Mouse (Mus musculus): ENCODE data around the gene Usp36. TPM values are rescaled to one million over a fixed set of nuclear protein-coding genes. Genes with fewer than 3 reads are reported as not detected.
A peak's percentile ranks its signal among the peaks of the same experiment; 100 is the strongest.

Gene Usp36
- total RNA-seq (2021) = 10 to 100 TPM; 12.0 to 14.5 TPM

DNA sequence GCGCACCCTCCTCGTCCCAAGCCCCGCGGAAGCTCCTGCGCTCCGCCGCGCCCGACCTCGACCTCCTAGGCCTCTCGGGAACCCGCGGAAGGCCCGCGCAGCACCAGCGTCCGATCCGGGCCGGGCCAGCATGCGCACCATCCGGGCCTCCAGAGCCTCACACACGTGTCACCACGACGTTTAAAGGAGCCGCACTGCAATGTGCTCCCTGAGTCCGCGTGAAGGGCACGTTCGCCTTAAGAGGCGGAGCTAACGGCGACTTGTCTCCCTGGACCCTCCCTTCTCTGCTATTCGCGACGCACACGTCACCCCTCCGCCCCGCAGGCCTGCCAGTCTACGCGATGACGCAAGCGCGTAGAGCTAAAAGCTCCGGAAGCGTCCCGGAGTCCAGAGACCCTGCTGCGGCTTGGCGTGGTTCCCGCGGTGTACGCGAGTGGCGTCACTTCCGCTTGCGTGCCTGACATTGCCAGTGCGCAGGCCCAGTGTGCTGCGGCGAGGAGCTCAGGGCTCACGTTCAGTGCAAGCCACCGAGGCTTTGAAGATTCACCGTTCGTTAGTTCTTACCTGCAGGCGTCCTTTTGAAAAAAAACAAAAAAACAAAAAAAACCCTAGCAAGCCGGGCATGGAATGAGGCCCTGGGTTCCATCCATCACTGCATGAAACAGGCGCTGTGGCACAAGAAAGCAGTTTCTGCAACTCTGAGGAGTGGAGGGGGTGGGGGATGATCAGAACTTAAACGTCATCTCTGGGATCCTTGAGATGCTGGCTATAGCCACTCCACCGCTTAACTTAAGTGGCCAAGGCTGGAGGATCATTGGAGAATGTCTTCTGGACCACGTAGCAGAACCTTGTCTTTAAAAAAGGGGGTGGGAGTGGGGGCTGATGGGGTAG, at the start of gene Usp36:
TSS of gene Usp36 (minus strand) at position 246 of the 891 bp plus-strand sequence.
- DNase-seq (ENCODE audit: low spot score) = peak; percentile 100
- intact Hi-C loops (cut with DNase I) = no loop called here

- no peak for DNase-seq (ENCODE audit: low spot score)
- intact Hi-C loops (cut with DNase I) = no loop called here
These were observed 47.6 kb upstream of the Usp36 start for GRCm38 (mm10) chr11:118337491-118338168.

- DNase-seq (ENCODE audit: low spot score) = no peak
- intact Hi-C loops (cut with DNase I) = no loop called here
These were observed 43.4 kb upstream of the Usp36 start for GRCm38 (mm10) chr11:118333431-118333830.

DNA sequence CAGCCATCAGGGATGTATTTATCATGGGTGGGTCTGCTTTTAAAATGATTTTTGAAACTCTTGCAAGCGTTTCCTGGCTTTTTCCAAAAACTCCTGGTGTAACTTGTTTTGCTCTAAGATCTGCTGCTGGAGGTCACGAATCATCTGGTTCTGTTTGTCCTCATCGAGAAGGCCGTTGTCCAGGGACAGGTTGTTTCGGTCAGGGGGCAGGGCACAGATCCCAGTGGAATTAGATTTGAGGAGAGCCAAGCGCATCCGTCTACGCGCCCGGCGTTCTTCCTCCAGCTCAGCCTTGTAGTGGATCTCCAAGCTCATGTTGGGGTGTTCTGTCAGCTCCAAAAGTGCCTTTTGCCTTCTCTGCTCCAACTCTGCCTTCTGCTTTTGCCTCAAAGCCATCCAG, 42.3 kb upstream of the Usp36 start:
- no peak for DNase-seq (ENCODE audit: low spot score)
- intact Hi-C loops (cut with DNase I) = no loop called here

GRCm38 (mm10) chr11:118330777-118331176, 40.7 kb upstream of the Usp36 start:
- DNase-seq (ENCODE audit: low spot score) = no peak
- intact Hi-C loops (cut with DNase I) = no loop called here

- intact Hi-C loops (cut with DNase I) = no loop called here
These were observed 40.3 kb upstream of the Usp36 start for GRCm38 (mm10) chr11:118330361-118330760.

DNA sequence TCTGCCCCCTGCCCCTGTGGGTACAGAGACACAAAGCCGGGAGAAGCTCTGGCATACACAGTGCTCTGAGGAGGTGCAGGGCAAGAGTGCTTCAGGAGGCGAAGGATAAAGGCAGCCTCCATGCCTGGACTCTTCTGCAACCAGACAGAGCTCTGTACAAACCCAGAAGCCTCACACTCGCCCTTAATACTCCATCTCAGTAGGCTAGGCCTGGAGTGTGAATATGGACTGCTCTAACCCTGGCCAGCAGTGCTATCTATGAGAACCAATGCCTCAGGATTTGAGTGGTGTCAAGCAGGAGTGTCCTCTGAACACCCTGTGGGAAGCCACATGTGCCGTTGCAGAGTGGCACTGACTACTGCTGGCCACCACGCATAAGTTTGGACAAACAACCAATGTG, 38.9 kb upstream of the Usp36 start:
- no peak for DNase-seq (ENCODE audit: low spot score)
- intact Hi-C loops (cut with DNase I) = no loop called here

More at GRCm38 (mm10) chr11:118330361-118330760, 40.3 kb upstream of the Usp36 start:
- no peak for DNase-seq (ENCODE audit: low spot score)

DNA sequence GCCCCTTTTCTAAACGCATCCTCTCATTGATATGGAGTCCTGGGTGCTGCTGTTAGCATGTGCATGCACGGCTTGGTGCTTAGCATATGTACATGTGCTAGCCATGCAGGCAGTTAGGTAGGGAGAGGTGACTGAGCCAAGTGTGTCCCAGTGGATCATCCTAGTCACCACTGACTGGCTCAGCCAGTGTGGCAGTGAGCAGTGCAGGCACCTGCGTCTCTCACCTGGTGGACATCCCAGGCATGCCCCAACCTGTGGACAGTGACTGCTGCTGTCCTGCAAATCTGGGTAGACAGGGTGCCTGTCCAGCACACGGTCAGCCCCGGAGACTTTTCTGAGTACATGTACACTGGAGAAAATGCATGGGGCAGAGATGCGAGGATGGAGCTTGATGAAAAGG, 38.5 kb upstream of the Usp36 start:
- no peak for DNase-seq (ENCODE audit: low spot score)
- intact Hi-C loops (cut with DNase I) = no loop called here

DNA sequence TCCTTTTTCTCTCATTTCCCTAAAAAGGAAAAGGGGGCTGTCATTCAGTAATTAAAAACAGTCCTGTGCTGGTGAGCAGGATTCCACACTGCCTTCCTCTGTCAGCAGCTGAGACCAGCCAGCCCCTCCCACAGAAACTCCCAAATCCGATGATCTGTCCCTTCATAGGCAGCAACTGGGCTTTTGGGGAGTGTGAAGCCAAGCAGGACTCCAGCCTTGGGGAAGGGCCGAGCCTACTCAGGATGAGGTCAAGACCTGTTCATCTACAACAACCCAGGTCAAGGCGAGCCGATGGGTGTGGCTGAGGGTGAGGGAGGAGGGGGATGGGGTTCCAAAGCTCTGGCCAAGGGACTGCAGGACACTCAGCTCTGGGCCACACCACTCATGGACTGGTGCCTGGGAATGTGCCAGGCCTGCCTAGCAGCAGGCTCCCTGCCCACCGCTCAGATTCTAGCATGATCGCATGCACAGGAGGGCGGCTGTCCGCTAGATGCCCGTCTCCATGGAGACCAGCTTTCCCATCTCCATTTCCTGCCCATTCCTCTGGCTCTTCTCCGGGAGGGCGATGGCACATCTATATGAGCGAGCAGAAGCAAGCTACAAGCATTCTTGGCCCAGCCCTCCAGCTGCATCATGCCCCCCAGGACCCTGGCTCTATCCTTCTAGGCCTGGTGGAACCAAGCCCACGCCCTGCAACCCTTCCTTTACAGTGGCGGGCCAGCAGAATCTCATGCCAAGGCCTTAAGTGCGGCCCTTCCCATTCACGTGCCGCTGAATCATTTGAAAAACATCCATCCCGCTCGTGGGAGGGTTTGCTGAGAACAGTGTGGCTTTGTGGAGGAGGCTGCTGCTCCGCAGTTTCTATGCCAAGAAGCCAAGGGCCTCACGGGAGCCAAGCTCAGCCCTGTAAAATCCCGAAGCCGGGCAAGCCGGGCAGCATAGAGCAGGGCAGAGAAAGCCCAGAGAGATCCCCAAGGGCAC, 37.2 kb upstream of the Usp36 start:
- peak; percentile 80 for DNase-seq (ENCODE audit: low spot score)
- intact Hi-C loops (cut with DNase I) = no loop called here

GRCm38 (mm10) chr11:118326491-118326890, 36.4 kb upstream of the Usp36 start:
- intact Hi-C loops (cut with DNase I) = no loop called here
- DNase-seq (ENCODE audit: low spot score) = no peak

DNA sequence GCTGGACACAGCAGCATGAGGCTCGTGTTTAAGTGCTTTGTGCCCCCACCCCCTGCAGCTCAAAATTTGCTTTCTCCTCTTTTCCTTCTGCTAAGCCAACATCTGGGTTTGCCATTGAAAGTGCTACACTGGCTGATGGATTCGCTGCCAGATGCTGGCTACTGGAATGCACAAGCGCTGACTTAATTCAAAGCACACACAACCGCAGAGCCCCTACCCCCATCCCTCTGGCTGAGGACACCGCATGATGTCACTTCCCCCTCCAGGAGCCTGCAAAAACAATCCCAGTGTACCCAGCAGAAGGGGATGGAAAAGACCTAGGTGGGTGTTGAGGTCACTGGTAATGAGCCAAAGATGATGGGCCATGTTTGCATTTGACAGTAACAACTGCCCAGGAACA, 34.5 kb upstream of the Usp36 start:
- DNase-seq (ENCODE audit: low spot score) = peak; percentile 49
- intact Hi-C loops (cut with DNase I) = no loop called here

GRCm38 (mm10) chr11:118323974-118324373, 33.9 kb upstream of the Usp36 start:
- intact Hi-C loops (cut with DNase I) = no loop called here

GRCm38 (mm10) chr11:118322647-118323046, 32.6 kb upstream of the Usp36 start:
- DNase-seq (ENCODE audit: low spot score) = no peak
- intact Hi-C loops (cut with DNase I) = no loop called here

More at GRCm38 (mm10) chr11:118323974-118324373, 33.9 kb upstream of the Usp36 start:
- DNase-seq (ENCODE audit: low spot score) = no peak

- DNase-seq (ENCODE audit: low spot score) = no peak
- intact Hi-C loops (cut with DNase I) = no loop called here
These were observed 31.9 kb upstream of the Usp36 start for GRCm38 (mm10) chr11:118321971-118322370.

DNA sequence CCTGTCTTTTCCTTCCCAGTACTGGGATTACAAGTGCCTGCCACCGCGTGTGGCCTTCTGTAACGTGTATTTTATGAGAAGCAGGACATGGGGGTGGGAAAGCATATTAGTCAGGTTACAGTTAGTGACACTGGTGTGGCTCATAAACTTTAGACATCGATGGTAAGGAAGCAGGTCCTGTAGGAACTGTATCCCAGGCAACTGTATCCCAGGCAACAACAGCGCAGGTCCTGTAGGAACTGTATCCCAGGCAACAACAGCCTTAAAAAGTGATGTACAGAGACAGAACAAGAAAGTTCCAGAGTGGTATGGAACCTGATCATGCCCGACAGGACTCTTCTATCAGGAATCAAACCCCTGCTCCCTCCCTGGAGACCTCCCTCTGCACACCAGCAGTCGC, 31.5 kb upstream of the Usp36 start:
- no peak for DNase-seq (ENCODE audit: low spot score)
- intact Hi-C loops (cut with DNase I) = no loop called here

- no peak for DNase-seq (ENCODE audit: low spot score)
- intact Hi-C loops (cut with DNase I) = no loop called here
These were observed 28.6 kb upstream of the Usp36 start for GRCm38 (mm10) chr11:118318678-118319077.

- no peak for DNase-seq (ENCODE audit: low spot score)
- intact Hi-C loops (cut with DNase I) = loop anchor here (1.0 kb wide), 2 partner anchors 38 to 62 kb away; partner anchors contain the start of gene Timp2
These were observed 27.1 kb upstream of the Usp36 start for GRCm38 (mm10) chr11:118317129-118317528.

DNA sequence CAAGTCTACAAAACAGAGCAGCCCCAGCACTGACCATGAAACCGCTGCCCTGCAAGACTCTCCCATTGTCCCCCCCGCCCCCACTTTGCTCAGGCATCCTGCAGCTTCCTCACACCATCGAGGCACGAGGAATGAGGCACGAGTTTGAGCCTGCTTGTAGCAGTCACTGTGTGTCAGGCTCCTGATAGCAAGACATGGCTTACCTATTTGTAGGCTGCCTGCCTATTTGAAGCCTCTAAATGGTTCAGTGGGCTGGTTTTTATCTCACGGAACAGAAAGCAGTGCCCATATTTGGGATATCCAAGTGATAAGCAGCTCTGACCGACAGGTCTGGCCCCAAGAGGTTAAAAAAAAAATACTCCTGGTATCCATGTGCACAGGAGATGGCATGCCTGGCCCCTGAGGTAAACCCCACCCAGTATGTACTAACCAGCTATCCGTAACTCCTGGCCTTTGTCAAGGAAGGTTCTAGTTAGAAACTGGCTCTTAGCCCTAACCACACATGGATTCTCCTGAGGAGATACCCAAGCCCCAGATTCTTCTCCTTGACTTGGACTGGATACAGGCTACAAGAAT, 26.3 kb upstream of the Usp36 start:
- no peak for DNase-seq (ENCODE audit: low spot score)
- intact Hi-C loops (cut with DNase I) = no loop called here

DNA sequence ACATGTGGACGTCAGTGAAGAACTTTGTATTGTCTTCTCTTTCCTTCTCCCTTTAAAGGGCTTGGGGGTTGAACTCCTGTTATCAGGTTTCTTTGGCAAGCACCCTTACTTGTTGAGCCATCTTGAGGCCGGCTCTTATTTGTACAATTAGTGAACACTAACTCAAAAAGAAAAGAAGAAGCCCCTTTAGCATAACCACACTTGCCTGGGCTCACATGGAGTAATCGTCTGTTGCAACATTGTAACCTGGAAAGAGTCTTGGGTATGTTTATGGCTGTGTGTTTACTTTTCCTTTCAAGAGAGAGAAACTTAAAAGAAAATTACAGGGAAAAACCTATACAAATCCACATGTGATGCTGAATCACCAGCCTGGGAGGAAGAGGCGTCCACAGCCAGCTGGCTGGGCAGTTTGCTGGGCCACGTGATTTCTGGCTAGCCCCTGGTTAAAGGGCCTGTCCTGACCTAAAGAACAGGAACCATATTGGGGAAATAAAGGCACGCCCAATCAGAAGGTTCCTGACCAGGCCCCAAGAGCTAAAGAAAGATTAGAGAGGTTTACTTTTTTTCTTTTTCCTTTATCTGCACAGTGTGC, 22.2 kb upstream of the Usp36 start:
- no peak for DNase-seq (ENCODE audit: low spot score)
- intact Hi-C loops (cut with DNase I) = no loop called here
